9 mouse cellular contexts compared by ENCODE assay signal in genomic region chr13:62926479-62926878, GRCm38 (mm10). TPM values are rescaled to one million over a fixed set of nuclear protein-coding genes. Genes with fewer than 3 reads are reported as not detected.
DNase-seq lines count a peak whose midpoint lies in the region; ATAC-seq lines count a peak whose summit lies in the region.
"Had no signal": no experiment of that assay in that cellular context is flagged by ENCODE, and none has a peak within 500 bp of the region (broad histone marks: within the 10 kb centered on the region; RNA-seq: fewer than 3 reads in every experiment).

No protein-coding gene starts in this region.

- no peaks in the 10 kb centered on the region for H3K27me3 ChIP-seq in hindbrain, embryonic 15.5 days
- H3K27me3 ChIP-seq in midbrain, embryonic 16.5 days (ENCODE audit: control insufficient read depth, insufficient read depth, low read depth, low read length), result no peaks in the 10 kb centered on the region
- H3K27me3 ChIP-seq: embryonic facial prominence, embryonic 13.5 days had no signal

- no peaks in the 10 kb centered on the region for H3K9me3 ChIP-seq in hindbrain, embryonic 15.5 days
- H3K9me3 ChIP-seq in midbrain, embryonic 16.5 days (replicated peaks; ENCODE audit: control insufficient read depth, low read length, poor library complexity, severe bottlenecking), result no peaks in the 10 kb centered on the region
- H3K9me3 ChIP-seq: embryonic facial prominence, embryonic 13.5 days had no signal

- H3K36me3 ChIP-seq in hindbrain, embryonic 15.5 days, result no peaks in the 10 kb centered on the region
- H3K36me3 ChIP-seq in midbrain, embryonic 16.5 days (ENCODE audit: control insufficient read depth, insufficient read depth, low read length), result no peaks in the 10 kb centered on the region
- H3K36me3 ChIP-seq: embryonic facial prominence, embryonic 13.5 days had no signal

- intact Hi-C loops in left cerebral cortex, postnatal 36 days (cut with DNase I), result loop anchor here (2.0 to 5.0 kb wide), 2 partner anchors 106 to 408 kb away; no protein-coding TSS in a partner anchor
- intact Hi-C loops in left cerebral cortex, postnatal 4 days (cut with DNase I), result no loop called here

- no peak overlapping the region for H3K4me3 ChIP-seq in hindbrain, embryonic 15.5 days
- no peak overlapping the region for H3K4me3 ChIP-seq in midbrain, embryonic 16.5 days (ENCODE audit: low read depth, low read length)
- H3K4me3 ChIP-seq: embryonic facial prominence, embryonic 13.5 days had no signal

- no peaks in the 10 kb centered on the region for H3K4me1 ChIP-seq in hindbrain, embryonic 15.5 days (replicated peaks)
- no peaks in the 10 kb centered on the region for H3K4me1 ChIP-seq in midbrain, embryonic 16.5 days (ENCODE audit: control insufficient read depth, insufficient read depth, low read length)

- peak; percentile 39 for DNase-seq in left cerebral cortex, adult 11 months (ENCODE audit: low spot score)
- no peak for DNase-seq in left cerebral cortex, postnatal 36 days (ENCODE audit: low spot score in 2 of 2)
- DNase-seq in R1 (ENCODE audit: low read depth, low spot score), result peak; percentile 35
- DNase-seq in left cerebral cortex, postnatal 4 days, result peak; percentile 16
- peak; percentile 13 for DNase-seq in yolk sac, embryonic 10.5 days (ENCODE audit: low spot score)

- WGBS in hindbrain, embryonic 15.5 days, result 69% methylated on average over 1 of the region's 1 CpGs
- WGBS in midbrain, embryonic 16.5 days, result 77% methylated on average over 1 of the region's 1 CpGs

- H3K9ac ChIP-seq in hindbrain, embryonic 15.5 days, result no peak overlapping the region
- H3K9ac ChIP-seq in midbrain, embryonic 16.5 days (ENCODE audit: low read depth, low read length), result no peak overlapping the region
- H3K9ac ChIP-seq: embryonic facial prominence, embryonic 13.5 days had no signal

- peak; percentile 93 for ATAC-seq in common myeloid progenitor, adult 5-6 weeks (replicated peaks; ENCODE audit: low read depth, poor library complexity, severe bottlenecking)
- ATAC-seq in hindbrain, embryonic 15.5 days (ENCODE audit: low FRiP score, low read depth), result peak; percentile 66; the same call in 1 of the 2 replicates
- ATAC-seq in midbrain, embryonic 16.5 days, result peak; percentile 39; the same call in 1 of the 2 replicates

- H3K4me2 ChIP-seq in hindbrain, embryonic 15.5 days, result no peak overlapping the region
- H3K4me2 ChIP-seq in midbrain, embryonic 16.5 days (ENCODE audit: low read length), result no peak overlapping the region
- H3K4me2 ChIP-seq: embryonic facial prominence, embryonic 13.5 days had no signal

- H3K27ac ChIP-seq in hindbrain, embryonic 15.5 days (replicated peaks), result no peak overlapping the region
- no peak overlapping the region for H3K27ac ChIP-seq in midbrain, embryonic 16.5 days (ENCODE audit: low read length)
- H3K27ac ChIP-seq: embryonic facial prominence, embryonic 13.5 days had no signal

RNA-seq across cellular contexts. Expression of gene 2010111I01Rik, which starts 38.2 kb away (rescaled TPM):
- 100 to 1,000 TPM in 1 of 2 experiments, 10 to 100 TPM in 1; 93.2 to 121 TPM for total RNA-seq in left cerebral cortex, postnatal 36 days (2021)
- 66.2 and 88.1 TPM in 2 replicates for total RNA-seq in common myeloid progenitor, adult 5-6 weeks (2017)
- polyA plus RNA-seq in hindbrain, embryonic 15.5 days (2015; fragmentation: Nextera tagmentation; extraction: Ambion mirVana), result 27.7 and 34.6 TPM in 2 replicates
- 10 to 100 TPM; 42.3 to 51.9 TPM for total RNA-seq in left cerebral cortex, postnatal 4 days (2021)
- 25.5 and 27.4 TPM in 2 replicates for polyA plus RNA-seq in midbrain, embryonic 16.5 days (2015; fragmentation: Nextera tagmentation; extraction: Ambion mirVana)

RNA-seq across cellular contexts. Expression of gene Fbp1, which starts 38.4 kb away (rescaled TPM):
- under 1 TPM; 0.79 TPM for total RNA-seq in left cerebral cortex, postnatal 36 days (2021)
- total RNA-seq in common myeloid progenitor, adult 5-6 weeks (2017), result 5.6 and 6.7 TPM in 2 replicates
- 0.49 and 0.59 TPM in 2 replicates for polyA plus RNA-seq in hindbrain, embryonic 15.5 days (2015; fragmentation: Nextera tagmentation; extraction: Ambion mirVana)
- under 1 TPM; 0.46 to 0.92 TPM for total RNA-seq in left cerebral cortex, postnatal 4 days (2021)
- polyA plus RNA-seq in midbrain, embryonic 16.5 days (2015; fragmentation: Nextera tagmentation; extraction: Ambion mirVana), result not detected in 2 replicates

Comparison
In these comparisons a context has a peak if more than half of its experiments do, and no peak if none do; other contexts are left out.
1. DNase-seq: peak in left cerebral cortex, adult 11 months (single experiment), R1 (single experiment), left cerebral cortex, postnatal 4 days (single experiment) and yolk sac, embryonic 10.5 days (single experiment); none in left cerebral cortex, postnatal 36 days (0 of 2).
2. ATAC-seq: peak in every context shown above with its lines; median percentile 93 in common myeloid progenitor, adult 5-6 weeks; 66 in hindbrain, embryonic 15.5 days; 39 in midbrain, embryonic 16.5 days.